Mouse (Mus musculus) heart, embryonic 12.5 days (tissue): ENCODE measurements around the gene Gabrq. TPM values are rescaled to one million over a fixed set of nuclear protein-coding genes. Genes with fewer than 3 reads are reported as not detected.

Source experiments
- ATAC-seq: fragments of 200-750 bp; cut with Nextera tagmentation; 2 replicates; pipeline ENCODE4 v1.8.0; 2017; ENCODE audit warnings: moderate TSS enrichment, moderate library complexity; ENCODE audit not compliant: insufficient number of reproducible peaks, low FRiP score
- H3K27ac ChIP-seq: fragments of 300-500 bp; sonication (generic); 2 replicates; pipeline ENCODE4 v1.5.1; 2016; ENCODE audit warnings: mild to moderate bottlenecking, moderate library complexity; ENCODE audit not compliant: poor library complexity, severe bottlenecking
- H3K27me3 ChIP-seq: fragments of 300-500 bp; sonication (generic); replicated peaks from 2 replicates; pipeline ENCODE4 v1.6.1; 2016; ENCODE audit warnings: mild to moderate bottlenecking, moderate library complexity
- H3K36me3 ChIP-seq: fragments of 300-500 bp; sonication (generic); 2 replicates; pipeline ENCODE4 v1.6.1; 2016; ENCODE audit warnings: mild to moderate bottlenecking, moderate library complexity
- H3K4me1 ChIP-seq: fragments of 300-500 bp; sonication (generic); replicated peaks from 2 replicates; pipeline ENCODE4 v1.6.1; 2016; ENCODE audit warnings: mild to moderate bottlenecking
- H3K4me2 ChIP-seq: fragments of 300-500 bp; sonication (generic); 2 replicates; pipeline ENCODE4 v1.6.1; 2016; ENCODE audit warnings: mild to moderate bottlenecking, moderate library complexity
- H3K4me3 ChIP-seq: fragments of 300-500 bp; sonication (generic); 2 replicates; pipeline ENCODE4 v1.5.1; 2016; ENCODE audit warnings: mild to moderate bottlenecking
- H3K9ac ChIP-seq: fragments of 300-500 bp; sonication (generic); 2 replicates; pipeline ENCODE4 v1.6.1; 2016; ENCODE audit warnings: mild to moderate bottlenecking, moderate library complexity
- H3K9me3 ChIP-seq: fragments of 300-500 bp; sonication (generic); replicated peaks from 2 replicates; pipeline ENCODE4 v1.6.1; 2016; ENCODE audit warnings: mild to moderate bottlenecking, moderate library complexity
- WGBS: fragments of 180-500 bp; shearing (Covaris S2); methylation state at CpG from one replicate; pipeline ENCODE4 v1.1.7; 2016; 5-methylcytosine and 5-hydroxymethylcytosine counted together
- polyA plus RNA-seq: library from polyadenylated mRNA; unstranded; fragments of >200 nt; fragmentation: Nextera tagmentation; extraction: Ambion mirVana; gene quantifications from 2 replicates; pipeline ENCODE4 v1.2.1, GENCODE M21; 2016

Gene Gabrq
- 0.05 TPM in 1 of 2 replicates, not detected in the other for polyA plus RNA-seq

DNA sequence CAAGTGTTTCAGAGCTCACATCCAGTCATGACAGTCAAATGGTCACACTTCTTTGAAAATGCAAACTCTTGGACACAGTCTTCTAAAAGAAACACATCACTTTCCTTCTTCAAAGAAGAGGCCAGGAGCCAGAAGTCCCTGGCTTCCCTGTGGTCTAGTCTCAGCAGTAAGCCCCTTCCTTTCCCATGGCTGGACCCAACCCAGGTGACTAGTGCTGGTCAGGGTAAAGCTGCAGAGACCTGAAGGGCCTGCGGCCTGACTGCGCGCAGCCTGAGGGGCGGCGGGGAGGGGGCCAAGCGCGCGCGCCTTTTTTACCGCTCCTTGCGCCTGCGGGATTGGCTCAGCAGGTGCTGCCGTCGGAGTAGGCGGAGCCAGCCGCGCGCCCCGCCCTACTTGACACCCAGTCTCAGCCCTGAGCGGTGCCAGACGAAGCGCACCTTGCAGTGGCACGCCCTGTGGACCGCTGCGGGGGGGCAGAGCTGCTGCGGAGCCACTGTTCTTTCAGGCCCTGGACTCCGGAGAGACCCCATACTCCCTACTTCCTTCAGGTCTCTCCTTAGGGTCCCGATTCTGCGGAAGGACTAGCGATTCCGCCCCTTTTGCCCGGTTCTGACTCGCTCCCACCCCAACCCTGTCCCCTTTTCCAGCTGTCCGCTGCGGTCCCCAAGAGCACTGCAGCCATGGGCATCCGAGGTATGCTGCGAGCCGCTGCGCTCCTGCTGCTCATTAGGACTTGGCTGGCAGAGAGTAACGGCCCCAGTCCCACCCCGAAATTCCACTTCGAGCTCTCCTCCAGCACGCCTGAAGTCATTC lies at the start of gene Gabrq:
TSS of gene Gabrq (plus strand) at position 403 of the 813 bp plus-strand sequence.
- Histone ChIP-seq H3K4me1 (no peaks in the 10 kb centered on the region), H3K9ac (no peak within 1 kb of the TSS), H3K4me2 (peak within 1 kb of the TSS; percentile 75), H3K27me3 (peaks cover 36% of the 10 kb centered on the region), H3K27ac (no peak within 1 kb of the TSS), H3K36me3 (no peaks in the 10 kb centered on the region), H3K4me3 (peak within 1 kb of the TSS; percentile 41), H3K9me3 (no peaks in the 10 kb centered on the region)
- no peak for ATAC-seq
- 25% methylated on average over 43 of the region's 43 CpGs for WGBS

DNA sequence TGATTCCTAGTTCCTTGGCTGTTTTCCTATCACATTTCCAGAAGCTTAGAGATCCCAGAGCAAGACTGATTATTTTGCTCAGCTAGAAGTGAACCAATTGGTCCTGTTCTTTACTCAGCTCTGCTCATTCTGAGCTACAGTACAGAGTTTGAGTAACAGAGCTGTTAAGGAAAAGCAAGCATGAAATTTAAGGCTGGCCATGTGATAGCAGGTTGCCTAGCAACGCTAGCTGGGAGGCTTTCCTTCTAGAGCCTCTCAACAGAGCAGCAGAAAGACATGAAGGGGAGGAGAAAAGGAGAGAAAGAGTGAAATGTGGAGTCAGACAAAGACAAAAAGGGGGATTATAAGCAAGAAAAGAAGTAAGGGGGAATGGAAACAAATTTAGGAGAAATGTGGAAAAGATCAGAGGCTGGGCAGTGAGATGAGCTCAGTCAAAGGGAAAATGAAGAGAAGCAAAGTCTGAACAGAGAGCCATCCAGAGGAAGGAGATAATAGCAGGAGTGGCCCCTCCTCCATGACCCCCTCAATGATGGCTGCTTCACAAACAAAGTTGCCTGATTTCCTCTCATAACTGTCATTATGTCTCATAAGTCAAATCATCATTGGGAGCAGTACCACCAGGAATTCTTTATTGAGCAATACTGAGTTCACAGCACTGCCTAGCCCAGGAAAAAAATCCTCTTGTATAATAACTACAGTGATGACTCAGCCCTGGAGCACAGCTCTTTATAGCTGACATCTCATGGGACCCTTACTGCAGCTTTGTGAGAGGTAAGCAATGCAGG lies 36.0 kb upstream of the Gabrq start:
- no peaks in the 10 kb centered on the region for H3K9me3 ChIP-seq
- H3K36me3 ChIP-seq = no peaks in the 10 kb centered on the region
- no peak overlapping the region for H3K4me3 ChIP-seq
- ATAC-seq = no peak
- no peaks in the 10 kb centered on the region for H3K27me3 ChIP-seq
- no peak overlapping the region for H3K9ac ChIP-seq
- 41% methylated on average over 1 of the region's 1 CpGs for WGBS
- no peak overlapping the region for H3K4me2 ChIP-seq
- H3K27ac ChIP-seq = no peak overlapping the region
- H3K4me1 ChIP-seq = no peaks in the 10 kb centered on the region

DNA sequence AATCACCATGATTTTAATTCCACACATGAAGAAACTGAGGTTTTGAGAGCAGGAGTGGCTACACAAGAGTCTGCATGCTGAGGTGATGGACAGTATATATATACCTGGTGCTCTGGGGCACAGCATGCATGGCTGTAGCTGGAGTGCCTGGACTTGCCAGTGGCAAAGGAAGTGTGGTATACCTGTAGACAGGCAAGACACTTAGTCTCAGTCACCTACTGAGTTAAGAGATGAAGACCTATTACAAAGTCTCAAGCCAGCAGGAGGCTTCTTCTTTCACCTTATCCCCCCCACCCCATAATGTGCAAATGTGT lies 35.5 kb upstream of the Gabrq start:
- Histone ChIP-seq H3K27ac (no peak overlapping the region), H3K27me3 (no peaks in the 10 kb centered on the region), H3K36me3 (no peaks in the 10 kb centered on the region), H3K9me3 (no peaks in the 10 kb centered on the region), H3K4me1 (no peaks in the 10 kb centered on the region), H3K4me2 (no peak overlapping the region), H3K9ac (no peak overlapping the region), H3K4me3 (no peak overlapping the region)
- ATAC-seq = no peak

DNA sequence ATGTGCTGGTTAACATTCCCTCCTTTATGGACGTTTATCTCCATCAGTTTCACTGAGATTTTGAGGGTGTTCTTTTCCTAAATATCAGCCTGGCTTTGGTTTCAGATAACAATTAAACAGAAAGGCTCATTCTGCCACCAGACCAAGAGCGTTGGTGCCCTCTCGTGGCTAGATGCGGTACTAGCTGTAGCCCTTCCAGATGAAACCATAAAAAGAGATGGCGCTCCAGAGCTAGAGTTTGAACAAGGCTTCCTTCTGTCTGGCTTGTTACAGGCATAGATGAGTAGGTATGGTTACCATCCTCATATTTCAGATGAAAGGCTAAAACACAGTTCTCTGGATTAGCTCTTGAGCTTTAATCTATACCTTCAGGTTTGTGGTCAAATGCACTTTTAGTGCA lies 5.4 kb upstream of the Gabrq start:
- peaks cover 8% of the 10 kb centered on the region for H3K27me3 ChIP-seq
- WGBS = 5% methylated on average over 5 of the region's 5 CpGs
- H3K9me3 ChIP-seq = no peaks in the 10 kb centered on the region
- H3K36me3 ChIP-seq = no peaks in the 10 kb centered on the region
- H3K27ac ChIP-seq = no peak overlapping the region
- H3K4me2 ChIP-seq = no peak overlapping the region
- no peak overlapping the region for H3K9ac ChIP-seq
- ATAC-seq = no peak
- no peak overlapping the region for H3K4me3 ChIP-seq
- no peaks in the 10 kb centered on the region for H3K4me1 ChIP-seq

DNA sequence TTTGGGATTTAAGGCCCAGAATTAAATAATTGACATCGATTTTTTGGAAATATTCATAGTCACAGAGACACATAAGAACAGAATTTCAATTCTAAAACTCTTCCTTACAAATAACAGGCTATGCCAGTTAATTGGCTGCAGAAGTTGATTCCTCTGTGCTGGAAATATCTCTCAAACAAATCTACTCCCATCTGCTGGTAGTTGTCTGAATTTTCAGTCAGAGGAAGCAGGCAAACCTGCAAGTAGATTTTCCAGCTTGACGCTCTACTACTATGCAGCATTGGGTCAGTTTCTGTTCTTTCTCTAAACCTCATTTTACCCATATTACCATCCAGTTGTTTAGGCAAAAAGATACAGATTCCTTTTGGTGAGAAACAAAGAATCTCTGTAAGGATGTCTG lies 1.7 kb upstream of the Gabrq start:
- Histone ChIP-seq H3K27me3 (peaks cover 32% of the 10 kb centered on the region), H3K4me1 (no peaks in the 10 kb centered on the region), H3K9me3 (no peaks in the 10 kb centered on the region), H3K36me3 (no peaks in the 10 kb centered on the region), H3K4me2 (no peak overlapping the region), H3K27ac (no peak overlapping the region), H3K4me3 (no peak overlapping the region), H3K9ac (no peak overlapping the region)
- WGBS = 51% methylated on average over 2 of the region's 2 CpGs
- no peak for ATAC-seq

DNA sequence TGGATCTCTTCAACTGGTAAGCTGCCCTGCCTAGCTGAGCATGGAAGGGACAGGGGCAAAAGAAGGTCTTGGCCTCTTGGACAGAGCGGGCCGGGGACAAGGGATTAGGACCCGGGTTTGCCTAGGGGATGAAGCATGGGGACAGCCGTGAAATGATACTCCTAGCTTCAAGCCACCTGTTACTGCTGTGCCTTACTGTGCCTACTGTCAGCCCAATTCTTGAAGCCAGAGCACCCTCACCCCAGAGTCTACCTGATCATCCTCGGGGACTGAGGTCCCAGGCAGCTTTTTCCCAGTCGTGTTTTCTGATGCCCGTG lies 569 bp downstream of the Gabrq start:
- H3K27me3 ChIP-seq = peaks cover 36% of the 10 kb centered on the region
- 63% methylated on average over 7 of the region's 7 CpGs for whole genome bisulfite sequencing
- H3K4me2 ChIP-seq = peak overlapping the region; percentile 75

More for the DNA sequence above, 569 bp downstream of the Gabrq start:
- H3K4me1 ChIP-seq = no peaks in the 10 kb centered on the region
- no peak for ATAC-seq
- H3K9ac ChIP-seq = no peak overlapping the region
- H3K9me3 ChIP-seq = no peaks in the 10 kb centered on the region
- H3K27ac ChIP-seq = no peak overlapping the region
- H3K4me3 ChIP-seq = peak overlapping the region; percentile 41
- no peaks in the 10 kb centered on the region for H3K36me3 ChIP-seq

Other genes with a start within 250 kb of the Gabrq start
- gene Gabra3, start 168.3 kb upstream of the Gabrq start, polyA plus RNA-seq = 0.64 and 1.2 TPM in 2 replicates
- 58.4 and 62.8 TPM in 2 replicates for gene Cetn2, start 93.2 kb downstream of the Gabrq start, polyA plus RNA-seq
- gene Nsdhl, start 93.4 kb downstream of the Gabrq start, polyA plus RNA-seq = 15.9 TPM in 2 replicates
- gene Zfp185, start 162.2 kb downstream of the Gabrq start, polyA plus RNA-seq = 5.7 TPM in 2 replicates
- gene Pnma5, start 211.9 kb downstream of the Gabrq start, polyA plus RNA-seq = 0.08 TPM in 1 of 2 replicates, not detected in the other
- gene Pnma3, start 239.6 kb downstream of the Gabrq start, polyA plus RNA-seq = 0.09 TPM in 1 of 2 replicates, not detected in the other